Comparison of ENCODE assay signal across 9 mouse cellular contexts in the genomic region with DNA sequence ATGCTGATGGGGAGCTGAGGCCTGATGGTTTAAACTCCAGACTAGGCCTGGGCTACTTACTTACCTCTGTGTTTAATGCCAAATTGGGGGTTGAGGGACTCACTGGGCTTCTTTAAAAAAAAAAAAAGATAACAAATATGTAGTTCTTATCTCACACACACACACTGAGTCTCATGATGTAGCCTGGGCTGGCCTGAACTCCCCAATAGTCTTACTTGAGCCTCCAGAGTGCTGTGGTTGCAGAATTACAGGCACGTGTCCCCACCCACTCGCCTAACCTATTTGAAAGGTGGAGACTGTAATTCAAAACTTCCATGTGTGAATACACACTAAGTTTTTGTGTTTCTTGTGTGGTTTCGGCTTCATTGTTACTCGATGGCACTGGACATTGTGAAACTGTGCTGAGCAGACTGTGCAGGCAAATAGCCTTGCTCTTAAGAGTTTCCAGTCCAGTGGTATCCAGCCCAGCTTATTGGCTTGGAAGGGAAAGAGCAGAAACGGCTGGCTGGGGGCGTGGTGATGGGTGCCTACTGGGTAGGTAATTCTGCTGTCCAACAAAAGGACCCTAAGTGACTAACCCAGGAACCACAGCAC. TPM values are rescaled to one million over a fixed set of nuclear protein-coding genes. Genes with fewer than 3 reads are reported as not detected.
A peak's percentile ranks its signal among the peaks of the same experiment; 100 is the strongest.
DNase-seq lines count a peak whose midpoint lies in the region; ATAC-seq and TF ChIP-seq lines count a peak whose summit lies in the region.
"Had no signal": no experiment of that assay in that cellular context is flagged by ENCODE, and none has a peak within 500 bp of the region (broad histone marks: within the 10 kb centered on the region; RNA-seq: fewer than 3 reads in every experiment).

No protein-coding gene starts in this region.

- H3K4me2 ChIP-seq in kidney, embryonic 16.5 days (replicated peaks; ENCODE audit: low read depth, low read length): no peak overlapping the region
- H3K4me2 ChIP-seq in embryonic facial prominence, embryonic 15.5 days (replicated peaks): peak overlapping the region; percentile 19; the same call in 1 of the 2 replicates
- H3K4me2 ChIP-seq in limb, embryonic 13.5 days (replicated peaks): peak overlapping the region; percentile 84
- H3K4me2 ChIP-seq in midbrain, embryonic 15.5 days: no peak overlapping the region

- no peaks in the 10 kb centered on the region for H3K9me3 ChIP-seq in kidney, embryonic 16.5 days (ENCODE audit: low read length)
- H3K9me3 ChIP-seq in embryonic facial prominence, embryonic 15.5 days (replicated peaks): no peaks in the 10 kb centered on the region
- no peaks in the 10 kb centered on the region for H3K9me3 ChIP-seq in limb, embryonic 13.5 days
- no peaks in the 10 kb centered on the region for H3K9me3 ChIP-seq in midbrain, embryonic 15.5 days

- H3K9ac ChIP-seq in kidney, embryonic 16.5 days (replicated peaks; ENCODE audit: low read length): 0 out of 2 replicates have a peak overlapping the region, but pooled peaks have one; percentile 29
- no peak overlapping the region for H3K9ac ChIP-seq in embryonic facial prominence, embryonic 15.5 days
- no peak overlapping the region for H3K9ac ChIP-seq in limb, embryonic 13.5 days
- H3K9ac ChIP-seq in midbrain, embryonic 15.5 days: no peak overlapping the region

- no peak for ATAC-seq in kidney, embryonic 16.5 days (ENCODE audit: low FRiP score, low TSS enrichment)
- no peak for ATAC-seq in embryonic facial prominence, embryonic 15.5 days (ENCODE audit: insufficient number of reproducible peaks, low FRiP score, low TSS enrichment, low read depth)
- ATAC-seq in limb, embryonic 13.5 days (ENCODE audit: low FRiP score, low read depth): no peak
- no peak for ATAC-seq in midbrain, embryonic 15.5 days (replicated peaks)

- H3K4me3 ChIP-seq in kidney, embryonic 16.5 days (ENCODE audit: low read length): no peak overlapping the region
- no peak overlapping the region for H3K4me3 ChIP-seq in embryonic facial prominence, embryonic 15.5 days (replicated peaks)
- H3K4me3 ChIP-seq in limb, embryonic 13.5 days: no peak overlapping the region
- no peak overlapping the region for H3K4me3 ChIP-seq in midbrain, embryonic 15.5 days
- H3K4me3 ChIP-seq in left cerebral cortex, adult 2 months: no peak overlapping the region

- no peak for DNase-seq in kidney, postnatal 36 days
- DNase-seq in ovary, adult 18-20 months (ENCODE audit: low spot score): no peak
- no peak for DNase-seq in left cerebral cortex, adult 2 months (ENCODE audit: extremely low spot score in 1 of 2, low spot score in 2 of 2)
- DNase-seq: layer of hippocampus, postnatal 36 days had no signal

- no peaks in the 10 kb centered on the region for H3K27me3 ChIP-seq in kidney, embryonic 16.5 days (ENCODE audit: insufficient read depth, low read length)
- no peaks in the 10 kb centered on the region for H3K27me3 ChIP-seq in embryonic facial prominence, embryonic 15.5 days
- no peaks in the 10 kb centered on the region for H3K27me3 ChIP-seq in limb, embryonic 13.5 days
- H3K27me3 ChIP-seq in midbrain, embryonic 15.5 days (replicated peaks): no peaks in the 10 kb centered on the region

- 64% methylated on average over 6 of the region's 6 CpGs for WGBS in kidney, embryonic 16.5 days
- WGBS in embryonic facial prominence, embryonic 15.5 days: 59% methylated on average over 6 of the region's 6 CpGs
- 68% methylated on average over 6 of the region's 6 CpGs for WGBS in limb, embryonic 13.5 days
- 64% methylated on average over 6 of the region's 6 CpGs for WGBS in midbrain, embryonic 15.5 days

- H3K4me1 ChIP-seq in kidney, embryonic 16.5 days (ENCODE audit: insufficient read depth, low read length): peaks cover 61% of the 10 kb centered on the region
- peaks cover 65% of the 10 kb centered on the region for H3K4me1 ChIP-seq in embryonic facial prominence, embryonic 15.5 days
- peaks cover 69% of the 10 kb centered on the region for H3K4me1 ChIP-seq in limb, embryonic 13.5 days
- H3K4me1 ChIP-seq in midbrain, embryonic 15.5 days: peaks cover 35% of the 10 kb centered on the region

- intact Hi-C loops in left cerebral cortex, adult 2 months (cut with DNase I): no loop called here

- no peak for TF ChIP-seq CTCF in left cerebral cortex, adult 2 months (IDR thresholded peaks at IDR 0.05)

- H3K36me3 ChIP-seq in kidney, embryonic 16.5 days (ENCODE audit: insufficient read depth, low read length): no peaks in the 10 kb centered on the region
- no peaks in the 10 kb centered on the region; the same call in 1 of the 2 replicates for H3K36me3 ChIP-seq in embryonic facial prominence, embryonic 15.5 days
- H3K36me3 ChIP-seq in limb, embryonic 13.5 days: peaks cover 11% of the 10 kb centered on the region
- H3K36me3 ChIP-seq in midbrain, embryonic 15.5 days (replicated peaks): no peaks in the 10 kb centered on the region

- peak overlapping the region; percentile 98 for H3K27ac ChIP-seq in kidney, embryonic 16.5 days (ENCODE audit: low read length)
- peak overlapping the region; percentile 85 for H3K27ac ChIP-seq in embryonic facial prominence, embryonic 15.5 days (replicated peaks)
- H3K27ac ChIP-seq in limb, embryonic 13.5 days: peak overlapping the region; percentile 66; the same call in 1 of the 2 replicates
- peak overlapping the region; percentile 34; the same call in 1 of the 2 replicates for H3K27ac ChIP-seq in midbrain, embryonic 15.5 days
- no peak overlapping the region for H3K27ac ChIP-seq in left cerebral cortex, adult 2 months

RNA-seq across cellular contexts. Expression of a gene that starts 17.8 kb away (rescaled TPM):
- 57.2 and 62.5 TPM in 2 replicates for polyA plus RNA-seq in kidney, embryonic 16.5 days (2015; fragmentation: Nextera tagmentation; extraction: Ambion mirVana)
- 33.0 and 38.6 TPM in 2 replicates for polyA plus RNA-seq in embryonic facial prominence, embryonic 15.5 days (2015; fragmentation: Nextera tagmentation; extraction: Ambion mirVana)
- 83.4 and 85.7 TPM in 2 replicates for polyA plus RNA-seq in limb, embryonic 13.5 days (2015; fragmentation: Nextera tagmentation; extraction: Ambion mirVana)
- 14.6 and 15.7 TPM in 2 replicates for polyA plus RNA-seq in midbrain, embryonic 15.5 days (2015; fragmentation: Nextera tagmentation; extraction: Ambion mirVana)
- total RNA-seq in left cerebral cortex, adult 2 months (2021): under 1 TPM; 0.23 to 0.45 TPM
- total RNA-seq: layer of hippocampus, postnatal 36 days; neutrophil, adult 5-6 weeks had no signal

RNA-seq across cellular contexts. Expression of a gene that starts 36.4 kb away (rescaled TPM):
- not detected in 2 replicates for polyA plus RNA-seq in kidney, embryonic 16.5 days (2015; fragmentation: Nextera tagmentation; extraction: Ambion mirVana)
- not detected in 2 replicates for polyA plus RNA-seq in embryonic facial prominence, embryonic 15.5 days (2015; fragmentation: Nextera tagmentation; extraction: Ambion mirVana)
- polyA plus RNA-seq in limb, embryonic 13.5 days (2015; fragmentation: Nextera tagmentation; extraction: Ambion mirVana): not detected in 2 replicates
- polyA plus RNA-seq in midbrain, embryonic 15.5 days (2015; fragmentation: Nextera tagmentation; extraction: Ambion mirVana): not detected in 2 replicates
- not detected for total RNA-seq in left cerebral cortex, adult 2 months (2021)
- total RNA-seq: layer of hippocampus, postnatal 36 days; neutrophil, adult 5-6 weeks had no signal

RNA-seq across cellular contexts. Expression of a gene that starts 46.7 kb away (rescaled TPM):
- 93.1 and 96.0 TPM in 2 replicates for polyA plus RNA-seq in kidney, embryonic 16.5 days (2015; fragmentation: Nextera tagmentation; extraction: Ambion mirVana)
- polyA plus RNA-seq in embryonic facial prominence, embryonic 15.5 days (2015; fragmentation: Nextera tagmentation; extraction: Ambion mirVana): 100 and 103 TPM in 2 replicates
- 95.0 and 98.4 TPM in 2 replicates for polyA plus RNA-seq in limb, embryonic 13.5 days (2015; fragmentation: Nextera tagmentation; extraction: Ambion mirVana)
- polyA plus RNA-seq in midbrain, embryonic 15.5 days (2015; fragmentation: Nextera tagmentation; extraction: Ambion mirVana): 137 TPM in 2 replicates
- 100 to 1,000 TPM; 102 to 103 TPM for total RNA-seq in left cerebral cortex, adult 2 months (2021)

Comparison
In these comparisons a context has a peak if more than half of its experiments do, and no peak if none do; other contexts are left out.
1. H3K4me2 ChIP-seq: peak in embryonic facial prominence, embryonic 15.5 days (single experiment) and limb, embryonic 13.5 days (single experiment); none in kidney, embryonic 16.5 days (single experiment) and midbrain, embryonic 15.5 days (single experiment).